Mouse (Mus musculus): ENCODE measurements at regions not wholly inside any gene's neighbourhood (a gene's known extent, or its start where the extent isn't known, plus 50 kb on each side); places are given as distances from the start of the nearest gene placed in this dataset.

- TF ChIP-seq GABPA (IDR thresholded peaks at IDR 0.05; ENCODE audit: low read depth, low read length) = no peak
- TF ChIP-seq UBTF (IDR thresholded peaks at IDR 0.05; ENCODE audit: borderline replicate concordance, insufficient read depth, low read depth, low read length) = no peak
- no peak for TF ChIP-seq ELF1 (IDR thresholded peaks at IDR 0.05; ENCODE audit: low read depth, low read length)
- Histone ChIP-seq H3K9ac (ENCODE audit: control insufficient read depth, low read depth, low read length, poor library complexity, severe bottlenecking) (no peak overlapping the region), H3K27me3 (ENCODE audit: control insufficient read depth in 1 of 2, insufficient read depth in 2 of 2, low read length in 2 of 2) (no peaks in the 10 kb centered on the region), H3K9me3 (replicated peaks; ENCODE audit: insufficient read depth, low read length) (no peaks in the 10 kb centered on the region), H3K4me1 (ENCODE audit: control insufficient read depth in 1 of 2, insufficient read depth in 2 of 2, low read length in 2 of 2) (no peaks in the 10 kb centered on the region), H3K27ac (ENCODE audit: control insufficient read depth, low read depth, low read length) (no peak overlapping the region), H3K36me3 (ENCODE audit: control insufficient read depth in 1 of 2, insufficient read depth in 2 of 2, low read length in 2 of 2) (no peaks in the 10 kb centered on the region), H3K4me3 (ENCODE audit: control insufficient read depth in 1 of 2, insufficient read depth in 1 of 2, low read depth in 2 of 2, low read length in 2 of 2) (no peak overlapping the region), H3K79me2 (ENCODE audit: control insufficient read depth, insufficient read depth, low read length, poor library complexity) (no peaks in the 10 kb centered on the region)
- DNase-seq (ENCODE audit: low read depth, low spot score) = no peak
These were observed 192.7 kb downstream of the Unc5cl start for GRCm38 (mm10) chr17:48647431-48647830.

- Histone ChIP-seq H3K27ac (ENCODE audit: control insufficient read depth, low read depth, low read length) (no peak overlapping the region), H3K36me3 (ENCODE audit: control insufficient read depth in 1 of 2, insufficient read depth in 2 of 2, low read length in 2 of 2) (no peaks in the 10 kb centered on the region), H3K9ac (ENCODE audit: control insufficient read depth, low read depth, low read length, poor library complexity, severe bottlenecking) (no peak overlapping the region), H3K27me3 (ENCODE audit: control insufficient read depth in 1 of 2, insufficient read depth in 2 of 2, low read length in 2 of 2) (no peaks in the 10 kb centered on the region), H3K4me1 (ENCODE audit: control insufficient read depth in 1 of 2, insufficient read depth in 2 of 2, low read length in 2 of 2) (no peaks in the 10 kb centered on the region), H3K79me2 (ENCODE audit: control insufficient read depth, insufficient read depth, low read length, poor library complexity) (no peaks in the 10 kb centered on the region), H3K9me3 (replicated peaks; ENCODE audit: insufficient read depth, low read length) (no peaks in the 10 kb centered on the region), H3K4me3 (ENCODE audit: control insufficient read depth in 1 of 2, insufficient read depth in 1 of 2, low read depth in 2 of 2, low read length in 2 of 2) (no peak overlapping the region)
- TF ChIP-seq TCF12 (IDR thresholded peaks at IDR 0.05; ENCODE audit: low read depth, low read length) (no peak), USF2 (IDR thresholded peaks at IDR 0.05; ENCODE audit: borderline replicate concordance in 1 of 2, insufficient read depth in 1 of 2, low read depth in 1 of 2, low read length in 2 of 2) (no peak), RAD21 (IDR thresholded peaks at IDR 0.05; ENCODE audit: low read depth, low read length) (no peak), POLR2AphosphoS2 (IDR thresholded peaks at IDR 0.05; ENCODE audit: low read length) (no peak), ETS1 (IDR thresholded peaks at IDR 0.05; ENCODE audit: low read depth, low read length) (no peak), TBP (IDR thresholded peaks at IDR 0.05; ENCODE audit: low read depth, low read length) (no peak), MAFK (IDR thresholded peaks at IDR 0.05; ENCODE audit: borderline replicate concordance, low read depth, low read length) (no peak), MYB (IDR thresholded peaks at IDR 0.05; ENCODE audit: low read depth, low read length) (no peak), BHLHE40 (IDR thresholded peaks at IDR 0.05; ENCODE audit: borderline replicate concordance, low read depth, low read length) (no peak), RCOR1 (IDR thresholded peaks at IDR 0.05; ENCODE audit: low read depth, low read length) (no peak), HCFC1 (IDR thresholded peaks at IDR 0.05; ENCODE audit: low read depth, low read length) (no peak), CHD2 (IDR thresholded peaks at IDR 0.05; ENCODE audit: low read length) (no peak), MEF2A (IDR thresholded peaks at IDR 0.05; ENCODE audit: extremely low read depth, insufficient replicate concordance, low read depth, low read length, poor library complexity, severe bottlenecking) (no peak), ZC3H11A (IDR thresholded peaks at IDR 0.05; ENCODE audit: low read depth, low read length) (no peak), MYC (IDR thresholded peaks at IDR 0.05; ENCODE audit: low read depth, low read length) (no peak), KAT2A (conservative IDR thresholded peaks at IDR 0.05; ENCODE audit: low read depth, low read length) (no peak), ZKSCAN1 (IDR thresholded peaks at IDR 0.05; ENCODE audit: low read depth, low read length) (no peak), CTCF (IDR thresholded peaks at IDR 0.05 in 2 of 3, conservative IDR thresholded peaks at IDR 0.05 in 1 of 3; ENCODE audit: control insufficient read depth in 1 of 3, insufficient read depth in 1 of 3, low read depth in 2 of 3, low read length in 3 of 3, poor library complexity in 1 of 3, severe bottlenecking in 1 of 3) (no peak), EP300 (IDR thresholded peaks at IDR 0.05; ENCODE audit: low read depth in 1 of 2, low read length in 2 of 2) (no peak)
- DNase-seq (ENCODE audit: low read depth, low spot score) = no peak
These were observed 195.9 kb downstream of the Unc5cl start for GRCm38 (mm10) chr17:48650556-48650955.

All from MEL (cell line).